Mouse (Mus musculus) MEL (cell line): Measurements from ENCODE around the gene Cenpc1. TPM values are rescaled to one million over a fixed set of nuclear protein-coding genes. Genes with fewer than 3 reads are reported as not detected.

ENCODE experiments used
- DNase-seq: peaks from one replicate; pipeline ENCODE4 v3.0.0; 2011; ENCODE audit warnings: low read depth, low spot score
- H3K27ac ChIP-seq: 2 replicates; pipeline ENCODE4 v1.5.1; 2012; ENCODE audit warnings: low read depth, mild to moderate bottlenecking, control low read depth, low read length, moderate library complexity; ENCODE audit not compliant: control insufficient read depth
- H3K27me3 ChIP-seq, 2 experiments: fragments of 150-350 bp in 1 of 2; sonication (generic) in 1 of 2; 2 replicates each; pipeline ENCODE4 v1.6.1; 2012; ENCODE audit warnings: low read length in 2 of 2, mild to moderate bottlenecking in 2 of 2, improper control_type of control experiment in 1 of 2, moderate library complexity in 1 of 2; ENCODE audit not compliant: insufficient read depth in 2 of 2, control insufficient read depth in 1 of 2
- H3K36me3 ChIP-seq, 2 experiments: 2 replicates each; pipeline ENCODE4 v1.6.1; 2012 to 2014; ENCODE audit warnings: low read length in 2 of 2, improper control_type of control experiment in 1 of 2, inconsistent platforms in 1 of 2, mild to moderate bottlenecking in 1 of 2; ENCODE audit not compliant: insufficient read depth in 2 of 2, control insufficient read depth in 1 of 2
- H3K4me1 ChIP-seq, 2 experiments: fragments of 150-350 bp in 1 of 2; sonication (generic) in 1 of 2; 2 replicates each; pipeline ENCODE4 v1.6.1; 2012; ENCODE audit warnings: low read length in 2 of 2, improper control_type of control experiment in 1 of 2, mild to moderate bottlenecking in 1 of 2; ENCODE audit not compliant: insufficient read depth in 2 of 2, control insufficient read depth in 1 of 2
- H3K4me3 ChIP-seq, 2 experiments: fragments of 150-350 bp in 1 of 2; sonication (generic) in 1 of 2; 2 replicates each; pipeline ENCODE4 v1.5.1; 2012; ENCODE audit warnings: low read depth in 2 of 2, low read length in 2 of 2, mild to moderate bottlenecking in 2 of 2, moderate library complexity in 2 of 2, control low read depth in 1 of 2, improper control_type of control experiment in 1 of 2; ENCODE audit not compliant: control insufficient read depth in 1 of 2, insufficient read depth in 1 of 2
- H3K79me2 ChIP-seq: 2 replicates; pipeline ENCODE4 v1.6.1; 2012; ENCODE audit warnings: mild to moderate bottlenecking, low read length, moderate library complexity; ENCODE audit not compliant: control insufficient read depth, poor library complexity, insufficient read depth
- H3K9ac ChIP-seq: 2 replicates; pipeline ENCODE4 v1.6.1; 2012; ENCODE audit warnings: low read depth, mild to moderate bottlenecking, control low read depth, low read length, moderate library complexity; ENCODE audit not compliant: control insufficient read depth, poor library complexity, severe bottlenecking
- H3K9me3 ChIP-seq: fragments of 150-350 bp; sonication (generic); replicated peaks from 2 replicates; pipeline ENCODE4 v1.6.1; 2012; ENCODE audit warnings: mild to moderate bottlenecking, low read length, improper control_type of control experiment, moderate library complexity; ENCODE audit not compliant: insufficient read depth
- BHLHE40 ChIP-seq: IDR thresholded peaks from 2 replicates; pipeline ENCODE4 v1.6.1; 2012; ENCODE audit warnings: low read depth, mild to moderate bottlenecking, inconsistent platforms, low read length, improper control_type of control experiment, borderline replicate concordance
- CHD1 ChIP-seq: IDR thresholded peaks from 2 replicates; pipeline ENCODE4 v1.6.1; 2012; ENCODE audit warnings: low read depth, mild to moderate bottlenecking, inconsistent platforms, low read length, improper control_type of control experiment
- CHD2 ChIP-seq: IDR thresholded peaks from 2 replicates; pipeline ENCODE4 v1.6.1; 2011; ENCODE audit warnings: low read length, improper control_type of control experiment
- CTCF ChIP-seq, 3 experiments: IDR thresholded peaks in 2 of 3; conservative IDR thresholded peaks in 1 of 3; 2 replicates each; pipeline ENCODE4 v1.5.1; 2011 to 2012; ENCODE audit warnings: low read length in 3 of 3, low read depth in 2 of 3, mild to moderate bottlenecking in 2 of 3, improper control_type of control experiment in 1 of 3, inconsistent platforms in 1 of 3, mixed read lengths in 1 of 3, moderate library complexity in 1 of 3; ENCODE audit not compliant: control insufficient read depth in 1 of 3, insufficient read depth in 1 of 3, poor library complexity in 1 of 3, severe bottlenecking in 1 of 3
- E2F4 ChIP-seq: IDR thresholded peaks from 2 replicates; pipeline ENCODE4 v1.6.1; 2011; ENCODE audit warnings: low read depth, low read length, improper control_type of control experiment, borderline replicate concordance
- ELF1 ChIP-seq: IDR thresholded peaks from 2 replicates; pipeline ENCODE4 v1.6.1; 2014; ENCODE audit warnings: low read depth, mild to moderate bottlenecking, inconsistent platforms, low read length, improper control_type of control experiment, moderate library complexity
- EP300 ChIP-seq, 2 experiments: IDR thresholded peaks; 2 replicates each; pipeline ENCODE4 v1.6.1; 2011; ENCODE audit warnings: improper control_type of control experiment in 2 of 2, low read length in 2 of 2, low read depth in 1 of 2, mild to moderate bottlenecking in 1 of 2
- ETS1 ChIP-seq: IDR thresholded peaks from 2 replicates; pipeline ENCODE4 v1.6.1; 2012; ENCODE audit warnings: low read depth, mild to moderate bottlenecking, inconsistent platforms, low read length, improper control_type of control experiment, moderate library complexity
- GABPA ChIP-seq: IDR thresholded peaks from 2 replicates; pipeline ENCODE4 v1.6.1; 2012; ENCODE audit warnings: low read depth, mild to moderate bottlenecking, inconsistent platforms, low read length, improper control_type of control experiment, moderate library complexity
- GATA1 ChIP-seq: IDR thresholded peaks from 2 replicates; pipeline ENCODE4 v1.6.1; 2011; ENCODE audit warnings: low read depth, low read length, improper control_type of control experiment
- HCFC1 ChIP-seq: IDR thresholded peaks from 2 replicates; pipeline ENCODE4 v1.6.1; 2012; ENCODE audit warnings: low read depth, mild to moderate bottlenecking, inconsistent platforms, low read length, improper control_type of control experiment, moderate library complexity
- JUND ChIP-seq: IDR thresholded peaks from 2 replicates; pipeline ENCODE4 v1.6.1; 2011; ENCODE audit warnings: low read depth, mild to moderate bottlenecking, improper control_type of control experiment, low read length
- MAFK ChIP-seq: IDR thresholded peaks from 2 replicates; pipeline ENCODE4 v1.6.1; 2011; ENCODE audit warnings: low read depth, mild to moderate bottlenecking, low read length, improper control_type of control experiment, borderline replicate concordance
- MAX ChIP-seq: IDR thresholded peaks from 2 replicates; pipeline ENCODE4 v1.6.1; 2011; ENCODE audit warnings: low read length, improper control_type of control experiment
- MAZ ChIP-seq: IDR thresholded peaks from 2 replicates; pipeline ENCODE4 v1.6.1; 2012; ENCODE audit warnings: low read depth, mild to moderate bottlenecking, inconsistent platforms, low read length, improper control_type of control experiment
- MEF2A ChIP-seq: IDR thresholded peaks from 2 replicates; pipeline ENCODE4 v1.6.1; 2014; ENCODE audit warnings: low read depth, mild to moderate bottlenecking, inconsistent platforms, low read length, improper control_type of control experiment; ENCODE audit not compliant: poor library complexity, insufficient replicate concordance, severe bottlenecking; ENCODE audit errors: extremely low read depth
- MXI1 ChIP-seq: IDR thresholded peaks from 2 replicates; pipeline ENCODE4 v1.6.1; 2011; ENCODE audit warnings: mild to moderate bottlenecking, low read depth, low read length, improper control_type of control experiment
- MYC ChIP-seq: IDR thresholded peaks from 2 replicates; pipeline ENCODE4 v1.6.1; 2011; ENCODE audit warnings: low read depth, mild to moderate bottlenecking, low read length, improper control_type of control experiment, moderate library complexity
- NELFE ChIP-seq: IDR thresholded peaks from 2 replicates; pipeline ENCODE4 v1.6.1; 2011; ENCODE audit warnings: low read depth, low read length, improper control_type of control experiment
- NRF1 ChIP-seq: IDR thresholded peaks from 2 replicates; pipeline ENCODE4 v1.6.1; 2014; ENCODE audit warnings: low read depth, mild to moderate bottlenecking, inconsistent platforms, low read length, improper control_type of control experiment, moderate library complexity; ENCODE audit not compliant: poor library complexity, insufficient read depth, severe bottlenecking
- POLR2A ChIP-seq, 2 experiments: IDR thresholded peaks; 2 replicates each; pipeline ENCODE4 v1.6.1; 2011 to 2012; ENCODE audit warnings: low read length in 2 of 2, mild to moderate bottlenecking in 2 of 2, control low read depth in 1 of 2, improper control_type of control experiment in 1 of 2, low read depth in 1 of 2, moderate library complexity in 1 of 2; ENCODE audit not compliant: control insufficient read depth in 1 of 2, insufficient read depth in 1 of 2, poor library complexity in 1 of 2
- POLR2AphosphoS2 ChIP-seq: IDR thresholded peaks from 2 replicates; pipeline ENCODE4 v1.6.1; 2011; ENCODE audit warnings: low read length, improper control_type of control experiment
- RAD21 ChIP-seq: IDR thresholded peaks from 2 replicates; pipeline ENCODE4 v1.6.1; 2011; ENCODE audit warnings: mild to moderate bottlenecking, low read depth, low read length, improper control_type of control experiment
- SIN3A ChIP-seq: IDR thresholded peaks from 2 replicates; pipeline ENCODE4 v1.6.1; 2012; ENCODE audit warnings: low read length, improper control_type of control experiment, inconsistent platforms
- SMC3 ChIP-seq: IDR thresholded peaks from 2 replicates; pipeline ENCODE4 v1.6.1; 2011; ENCODE audit warnings: low read depth, low read length, improper control_type of control experiment
- TAL1 ChIP-seq: IDR thresholded peaks from 2 replicates; pipeline ENCODE4 v1.6.1; 2012; ENCODE audit warnings: mild to moderate bottlenecking, inconsistent platforms, low read length, moderate library complexity, mixed read lengths
- TBP ChIP-seq: IDR thresholded peaks from 2 replicates; pipeline ENCODE4 v1.8.0; 2011; ENCODE audit warnings: low read depth, low read length, improper control_type of control experiment
- TCF12 ChIP-seq: IDR thresholded peaks from 2 replicates; pipeline ENCODE4 v1.6.1; 2014; ENCODE audit warnings: low read depth, mild to moderate bottlenecking, inconsistent platforms, low read length, improper control_type of control experiment, moderate library complexity
- UBTF ChIP-seq: IDR thresholded peaks from 2 replicates; pipeline ENCODE4 v1.6.1; 2012; ENCODE audit warnings: low read depth, mild to moderate bottlenecking, inconsistent platforms, low read length, improper control_type of control experiment, moderate library complexity, borderline replicate concordance; ENCODE audit not compliant: insufficient read depth
- USF1 ChIP-seq: IDR thresholded peaks from 2 replicates; pipeline ENCODE4 v1.6.1; 2014; ENCODE audit warnings: low read depth, mild to moderate bottlenecking, inconsistent platforms, low read length, improper control_type of control experiment, moderate library complexity
- USF2 ChIP-seq, 2 experiments: IDR thresholded peaks; 2 replicates each; pipeline ENCODE4 v1.6.1; 2011 to 2012; ENCODE audit warnings: improper control_type of control experiment in 2 of 2, low read length in 2 of 2, borderline replicate concordance in 1 of 2, inconsistent platforms in 1 of 2, low read depth in 1 of 2, mild to moderate bottlenecking in 1 of 2; ENCODE audit not compliant: insufficient read depth in 1 of 2
- ZC3H11A ChIP-seq: IDR thresholded peaks from 2 replicates; pipeline ENCODE4 v1.6.1; 2012; ENCODE audit warnings: low read depth, mild to moderate bottlenecking, inconsistent platforms, low read length, improper control_type of control experiment
- ZKSCAN1 ChIP-seq: IDR thresholded peaks from 2 replicates; pipeline ENCODE4 v1.6.1; 2012; ENCODE audit warnings: low read depth, mild to moderate bottlenecking, inconsistent platforms, low read length, improper control_type of control experiment, moderate library complexity
- ZMIZ1 ChIP-seq: IDR thresholded peaks from 2 replicates; pipeline ENCODE4 v1.6.1; 2012; ENCODE audit warnings: low read depth, mild to moderate bottlenecking, inconsistent platforms, low read length, improper control_type of control experiment, moderate library complexity
- ZNF384 ChIP-seq: IDR thresholded peaks from 2 replicates; pipeline ENCODE4 v1.6.1; 2012; ENCODE audit warnings: low read depth, mild to moderate bottlenecking, inconsistent platforms, low read length, improper control_type of control experiment
- polyA plus RNA-seq, 2 experiments: library from polyadenylated mRNA; stranded (reverse) in 1 of 2; unstranded in 1 of 2; fragments of >175 nt in 1 of 2; fragments of >200 nt in 1 of 2; gene quantifications; 2 replicates each; pipeline versions ENCODE4 v1.2.1 to v1.2.4; 2012; ENCODE audit warnings: low replicate concordance in 2 of 2, low read depth in 1 of 2; ENCODE audit not compliant: insufficient read length in 2 of 2, insufficient read depth in 1 of 2, missing spikeins in 1 of 2
- total RNA-seq: library from RNA; depleted of rRNA; stranded (reverse); fragments of 300-350 nt; gene quantifications from 2 replicates; pipeline ENCODE4 v1.2.3, GENCODE M21; 2012; rRNA removed

Gene Cenpc1
- 9.6 and 11.6 TPM in 2 replicates for total RNA-seq
- 10 to 100 TPM in 1 of 2 experiments, not detected in 1; 12.6 TPM for polyA plus RNA-seq

- TF ChIP-seq MAX (no peak; the same call in 1 of the 2 replicates), UBTF (no peak), ETS1 (no peak), USF2 (IDR thresholded peaks at IDR 0.05; ENCODE audit: borderline replicate concordance in 1 of 2, insufficient read depth in 1 of 2, low read depth in 1 of 2, low read length in 2 of 2) (no peak), USF1 (no peak), TCF12 (no peak), MAZ (peak; percentile 11; the same call in 1 of the 2 replicates), GATA1 (no peak), GABPA (no peak), E2F4 (no peak; the same call in 1 of the 2 replicates), CHD2 (no peak), NELFE (peak; percentile 79), ZC3H11A (no peak), ZNF384 (no peak), POLR2A (IDR thresholded peaks at IDR 0.05; ENCODE audit: control insufficient read depth in 1 of 2, insufficient read depth in 1 of 2, low read depth in 1 of 2, low read length in 2 of 2, poor library complexity in 1 of 2) (peak in 1 of 2 experiments; percentile 90; a peak in 2 of 4 replicates), POLR2AphosphoS2 (peak; percentile 61; the same call in 1 of the 2 replicates), MEF2A (no peak), NRF1 (peak; percentile 74), ZMIZ1 (peak; percentile 75; the same call in 1 of the 2 replicates), MXI1 (no peak; the same call in none of the 2 replicates), ELF1 (peak; percentile 54; the same call in 1 of the 2 replicates), CTCF (IDR thresholded peaks at IDR 0.05 in 2 of 3, conservative IDR thresholded peaks at IDR 0.05 in 1 of 3; ENCODE audit: control insufficient read depth in 1 of 3, insufficient read depth in 1 of 3, low read depth in 2 of 3, low read length in 3 of 3, poor library complexity in 1 of 3, severe bottlenecking in 1 of 3) (no peak), RAD21 (no peak), MAFK (no peak), EP300 (IDR thresholded peaks at IDR 0.05; ENCODE audit: low read depth in 1 of 2, low read length in 2 of 2) (no peak), SIN3A (peak; percentile 23; the same call in 1 of the 2 replicates), BHLHE40 (no peak), TBP (peak; percentile 89), ZKSCAN1 (no peak), SMC3 (no peak), TAL1 (no peak), HCFC1 (peak; percentile 54), JUND (no peak), MYC (no peak), CHD1 (no peak)
- Histone ChIP-seq H3K9me3 (no peaks in the 10 kb centered on the region), H3K27ac (peak within 1 kb of the TSS; percentile 97), H3K9ac (peak within 1 kb of the TSS; percentile 96), H3K4me3 (peak within 1 kb of the TSS; percentile 87 to 93), H3K36me3 (peaks cover 0 to 18% of the 10 kb centered on the region in 2 experiments; a peak in 2 of 4 replicates), H3K79me2 (peaks cover 10% of the 10 kb centered on the region), H3K4me1 (peaks cover 5 to 6% of the 10 kb centered on the region in 2 experiments; a peak in 3 of 4 replicates), H3K27me3 (no peaks in the 10 kb centered on the region)
- peak; percentile 99 for DNase-seq
Measured at GRCm38 (mm10) chr5:86065101-86065875, at the start of gene Cenpc1. Cenpc1 (minus strand) TSS chr5:86065583.
